12 mouse cellular contexts compared by ENCODE assay signal in genomic region chr6:122635315-122635714, GRCm38 (mm10). TPM values are rescaled to one million over a fixed set of nuclear protein-coding genes. Genes with fewer than 3 reads are reported as not detected.
DNase-seq lines count a peak whose midpoint lies in the region; ATAC-seq lines count a peak whose summit lies in the region.
"Had no signal": no experiment of that assay in that cellular context is flagged by ENCODE, and none has a peak within 500 bp of the region (broad histone marks: within the 10 kb centered on the region; RNA-seq: fewer than 3 reads in every experiment).

No protein-coding gene starts in this region.

- peak; percentile 95 for DNase-seq in heart, adult 11 months
- DNase-seq in heart, postnatal 36 days = no peak
- DNase-seq in 3134 (ENCODE audit: extremely low read depth, insufficient read length, low spot score) = peak; percentile 24
- DNase-seq in NIH3T3 (ENCODE audit: low read depth) = peak; percentile 62
- peak; percentile 50 for DNase-seq in lung, postnatal 25 days (ENCODE audit: low spot score)
- no peak for DNase-seq in urinary bladder, postnatal 14 days (ENCODE audit: low spot score)
- DNase-seq in right cerebral cortex, adult 18-20 months = no peak
- DNase-seq: cerebellum, postnatal 14 days; gastrocnemius, postnatal 25 days; kidney, postnatal 14 days had no signal

- ATAC-seq in cerebellum, adult (ENCODE audit: insufficient number of reproducible peaks, low FRiP score, low TSS enrichment) = no peak
- ATAC-seq: forebrain, embryonic 15.5 days had no signal

- intact Hi-C loops in heart, postnatal 36 days (cut with DNase I) = no loop called here

RNA-seq across cellular contexts. Expression of gene Dppa3, which starts 9.1 kb away (rescaled TPM):
- total RNA-seq in heart, postnatal 36 days (2021) = not detected
- total RNA-seq: gastrocnemius, postnatal 25 days had no signal

RNA-seq across cellular contexts. Expression of gene Gdf3, which starts 25.4 kb away (rescaled TPM):
- not detected for total RNA-seq in heart, postnatal 36 days (2021)
- total RNA-seq: gastrocnemius, postnatal 25 days had no signal

RNA-seq across cellular contexts. Expression of gene Apobec1, which starts 33.1 kb away (rescaled TPM):
- total RNA-seq in heart, postnatal 36 days (2021) = 1 to 10 TPM; 6.3 to 8.0 TPM

Comparison
In these comparisons a context has a peak if more than half of its experiments do, and no peak if none do; other contexts are left out.
1. DNase-seq: peak in heart, adult 11 months (single experiment), 3134 (single experiment), NIH3T3 (single experiment) and lung, postnatal 25 days (single experiment); none in heart, postnatal 36 days (0 of 2), urinary bladder, postnatal 14 days (single experiment) and right cerebral cortex, adult 18-20 months (single experiment).